Mouse (Mus musculus): Measurements from ENCODE around the gene H2-DMb2. TPM values are rescaled to one million over a fixed set of nuclear protein-coding genes. Genes with fewer than 3 reads are reported as not detected.
A peak's percentile ranks its signal among the peaks of the same experiment; 100 is the strongest.

H2-DMb2 gene
- polyA plus RNA-seq, 1 experiment from 2014 or later, result 0.18 TPM

- H3K4me2 ChIP-seq (ENCODE audit: low read length), result no peak overlapping the region
- no peak overlapping the region for H3K9ac ChIP-seq (replicated peaks; ENCODE audit: low read length)
- no peaks in the 10 kb centered on the region for H3K27me3 ChIP-seq (ENCODE audit: control insufficient read depth, insufficient read depth, low read length)
- no peak overlapping the region for H3K4me3 ChIP-seq (replicated peaks; ENCODE audit: low read depth, low read length)
- WGBS, result 32% methylated on average over 6 of the region's 6 CpGs
- H3K27ac ChIP-seq (replicated peaks; ENCODE audit: low read depth, low read length), result no peak overlapping the region
- peaks cover 11% of the 10 kb centered on the region for H3K4me1 ChIP-seq (ENCODE audit: control insufficient read depth, insufficient read depth, low read length)
- DNase-seq, result no peak
- H3K36me3 ChIP-seq (ENCODE audit: control insufficient read depth, insufficient read depth, low read length), result no peaks in the 10 kb centered on the region
- no peaks in the 10 kb centered on the region for H3K9me3 ChIP-seq (ENCODE audit: control insufficient read depth, low read length)
- no peak for ATAC-seq (ENCODE audit: low FRiP score, low TSS enrichment)
These were observed 15.6 kb upstream of the H2-DMb2 start for GRCm38 (mm10) chr17:34127475-34127874.

DNA sequence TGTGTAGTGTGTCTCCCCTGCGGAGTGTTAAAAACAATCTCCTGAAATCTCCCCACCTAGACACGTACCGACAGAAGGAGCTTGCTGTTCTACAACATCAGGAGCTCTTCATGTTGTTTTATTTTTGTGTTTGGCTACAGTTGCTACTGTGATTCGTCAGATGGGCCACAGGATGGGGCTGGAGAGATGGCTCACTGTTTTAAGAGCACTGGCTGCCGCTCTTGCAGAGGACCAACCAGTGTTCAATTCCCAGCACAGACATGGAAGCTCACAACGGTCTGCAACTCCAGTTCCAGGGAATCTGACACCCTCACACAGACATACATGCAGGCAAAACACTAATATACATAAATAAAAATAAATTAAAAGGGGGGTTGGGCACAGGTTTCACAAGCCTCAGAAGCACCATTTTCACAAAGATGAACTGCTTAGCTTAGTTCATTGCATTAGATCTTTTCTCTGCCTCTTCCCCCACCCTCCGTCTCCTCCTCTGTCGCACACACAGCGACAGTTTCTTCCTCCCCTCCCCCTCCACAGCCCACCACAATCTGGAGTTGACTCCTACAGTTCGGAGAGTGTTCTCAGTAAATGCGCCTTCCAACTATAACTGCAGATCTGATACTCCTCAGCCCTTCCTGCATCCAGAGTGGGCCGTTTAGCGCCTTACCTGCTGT, 14.7 kb upstream of the H2-DMb2 start:
- Histone ChIP-seq H3K4me2 (ENCODE audit: low read length) (peak overlapping the region; percentile 15; the same call in 1 of the 2 replicates), H3K4me3 (replicated peaks; ENCODE audit: low read depth, low read length) (no peak overlapping the region), H3K27ac (replicated peaks; ENCODE audit: low read depth, low read length) (no peak overlapping the region), H3K27me3 (ENCODE audit: control insufficient read depth, insufficient read depth, low read length) (no peaks in the 10 kb centered on the region), H3K36me3 (ENCODE audit: control insufficient read depth, insufficient read depth, low read length) (no peaks in the 10 kb centered on the region), H3K9me3 (ENCODE audit: control insufficient read depth, low read length) (no peaks in the 10 kb centered on the region), H3K4me1 (ENCODE audit: control insufficient read depth, insufficient read depth, low read length) (peaks cover 11% of the 10 kb centered on the region), H3K9ac (replicated peaks; ENCODE audit: low read length) (0 out of 2 replicates have a peak overlapping the region, but pooled peaks have one; percentile 20)
- no peak for ATAC-seq (ENCODE audit: low FRiP score, low TSS enrichment)
- 27% methylated on average over 13 of the region's 13 CpGs for WGBS
- DNase-seq, result no peak

DNA sequence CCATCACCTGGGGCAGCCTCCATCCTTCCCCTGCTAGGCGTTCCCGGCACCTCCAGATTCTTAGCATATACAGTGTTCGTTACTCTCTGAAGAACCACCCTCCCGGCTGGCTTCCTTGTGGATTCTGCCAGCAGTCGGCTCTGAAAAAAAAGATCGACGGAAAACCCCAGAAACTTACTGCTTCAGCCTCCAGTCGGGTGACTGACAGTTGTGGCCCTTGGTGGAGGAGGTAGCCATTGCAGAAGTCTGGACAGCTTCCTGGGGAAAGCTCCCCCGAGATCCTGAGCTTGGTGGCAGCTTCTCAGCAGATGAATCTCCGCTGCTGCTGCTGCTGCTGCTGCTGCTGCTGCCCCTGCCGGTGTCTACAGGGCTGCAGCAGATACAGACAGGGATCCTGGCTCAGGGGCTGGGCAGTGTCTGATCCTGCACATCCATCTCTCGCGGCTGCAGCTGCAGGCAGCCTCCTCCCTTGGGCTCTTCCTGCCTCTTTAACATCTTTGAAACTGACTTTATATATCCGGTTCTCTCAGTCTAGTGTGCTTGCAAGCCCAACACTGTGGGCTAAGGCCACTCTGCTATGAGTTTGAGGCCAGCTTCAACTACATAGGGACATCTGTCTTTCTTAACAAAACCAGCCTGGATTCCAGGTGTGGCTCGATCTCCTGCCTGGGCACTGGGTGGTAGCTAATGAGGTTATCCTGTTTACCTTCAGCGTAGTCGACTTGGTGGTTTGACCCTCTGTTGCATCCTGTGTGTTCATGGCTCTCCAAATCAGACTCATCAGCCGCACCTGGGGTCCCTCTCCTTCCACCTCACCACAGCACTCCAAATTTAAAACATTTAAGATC, 13.9 kb upstream of the H2-DMb2 start:
- Histone ChIP-seq H3K4me1 (ENCODE audit: control insufficient read depth, insufficient read depth, low read length) (peaks cover 4% of the 10 kb centered on the region; the same call in 1 of the 2 replicates), H3K9me3 (ENCODE audit: control insufficient read depth, low read length) (no peaks in the 10 kb centered on the region), H3K27me3 (ENCODE audit: control insufficient read depth, insufficient read depth, low read length) (no peaks in the 10 kb centered on the region), H3K4me3 (replicated peaks; ENCODE audit: low read depth, low read length) (no peak overlapping the region), H3K9ac (replicated peaks; ENCODE audit: low read length) (0 out of 2 replicates have a peak overlapping the region, but pooled peaks have one; percentile 20), H3K27ac (replicated peaks; ENCODE audit: low read depth, low read length) (0 out of 2 replicates have a peak overlapping the region, but pooled peaks have one; percentile 20), H3K36me3 (ENCODE audit: control insufficient read depth, insufficient read depth, low read length) (no peaks in the 10 kb centered on the region), H3K4me2 (ENCODE audit: low read length) (peak overlapping the region; percentile 15; the same call in 1 of the 2 replicates)
- ATAC-seq (ENCODE audit: low FRiP score, low TSS enrichment) (no peak), DNase-seq (peak; percentile 45)
- 24% methylated on average over 18 of the region's 18 CpGs for WGBS

DNA sequence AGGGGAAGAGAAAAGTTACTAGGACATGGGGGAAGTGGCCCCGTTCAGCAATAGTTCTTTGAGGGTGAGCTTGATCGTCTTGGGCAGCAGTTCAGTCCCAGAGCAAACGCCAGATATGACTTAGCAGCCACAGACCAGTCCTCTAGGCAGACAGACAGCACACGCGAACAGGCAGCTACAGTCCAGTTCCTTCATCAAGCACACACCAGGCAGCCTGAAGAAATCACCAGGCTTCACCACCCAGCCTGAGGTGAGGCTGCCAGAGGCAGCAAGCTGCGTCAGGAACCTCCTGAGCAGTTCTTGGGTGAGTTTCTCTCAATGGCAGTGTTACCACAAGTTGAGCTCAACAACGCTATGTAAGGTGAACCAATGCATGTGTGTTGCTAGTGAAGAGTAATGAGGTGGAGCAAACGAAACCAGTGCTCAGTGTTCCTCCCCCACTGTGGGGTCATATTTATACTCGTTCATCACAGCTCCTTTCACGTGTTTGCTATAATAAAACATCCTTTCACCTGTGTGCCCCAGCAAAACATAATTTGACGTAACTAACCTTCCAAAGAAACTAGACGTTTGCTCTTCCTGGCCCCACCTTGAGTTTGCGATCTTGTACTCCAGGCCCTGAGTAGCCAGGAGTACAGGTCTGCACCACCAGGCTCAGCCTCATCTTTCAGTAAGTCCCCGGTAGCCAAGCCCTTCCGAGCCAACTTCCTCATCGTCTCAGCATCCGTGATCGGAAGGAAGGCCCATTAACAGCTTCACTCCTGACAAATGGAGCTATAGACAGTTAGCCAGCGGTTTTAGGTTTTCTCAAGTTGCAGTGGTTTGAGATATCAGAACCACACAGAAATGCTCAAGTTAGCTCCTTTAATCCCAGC, 12.8 kb upstream of the H2-DMb2 start:
- ATAC-seq (ENCODE audit: low FRiP score, low TSS enrichment) (no peak), DNase-seq (no peak)
- no peak overlapping the region for H3K4me3 ChIP-seq (replicated peaks; ENCODE audit: low read depth, low read length)
- H3K4me2 ChIP-seq (ENCODE audit: low read length), result no peak overlapping the region
- no peaks in the 10 kb centered on the region for H3K36me3 ChIP-seq (ENCODE audit: control insufficient read depth, insufficient read depth, low read length)
- H3K4me1 ChIP-seq (ENCODE audit: control insufficient read depth, insufficient read depth, low read length), result no peaks in the 10 kb centered on the region
- no peaks in the 10 kb centered on the region for H3K27me3 ChIP-seq (ENCODE audit: control insufficient read depth, insufficient read depth, low read length)
- no peaks in the 10 kb centered on the region for H3K9me3 ChIP-seq (ENCODE audit: control insufficient read depth, low read length)
- no peak overlapping the region for H3K9ac ChIP-seq (replicated peaks; ENCODE audit: low read length)
- 88% methylated on average over 19 of the region's 19 CpGs for WGBS
- no peak overlapping the region for H3K27ac ChIP-seq (replicated peaks; ENCODE audit: low read depth, low read length)

DNA sequence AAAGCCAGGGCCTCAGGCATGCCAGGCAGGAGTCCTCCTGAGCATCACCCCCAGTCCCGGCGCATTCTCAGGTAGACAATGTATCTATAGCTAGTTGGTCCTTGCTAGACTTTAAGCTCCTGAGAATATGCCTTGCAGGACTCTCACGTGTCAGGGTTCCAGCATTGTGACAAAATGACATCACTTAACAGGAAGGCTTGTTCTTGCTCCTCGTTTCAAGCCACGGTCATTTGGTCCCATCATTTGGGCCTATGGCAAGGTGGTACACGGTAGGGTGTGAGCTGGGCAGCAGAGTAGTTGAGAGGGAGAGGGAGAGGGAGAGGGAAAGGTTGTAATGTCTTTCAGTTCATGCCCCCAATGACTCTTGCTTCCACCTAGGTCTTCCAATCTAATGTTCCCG, 11.2 kb upstream of the H2-DMb2 start:
- Histone ChIP-seq H3K9ac (replicated peaks; ENCODE audit: low read length) (no peak overlapping the region), H3K4me3 (replicated peaks; ENCODE audit: low read depth, low read length) (no peak overlapping the region), H3K36me3 (ENCODE audit: control insufficient read depth, insufficient read depth, low read length) (no peaks in the 10 kb centered on the region), H3K4me2 (ENCODE audit: low read length) (no peak overlapping the region), H3K9me3 (ENCODE audit: control insufficient read depth, low read length) (no peaks in the 10 kb centered on the region), H3K27me3 (ENCODE audit: control insufficient read depth, insufficient read depth, low read length) (no peaks in the 10 kb centered on the region), H3K4me1 (ENCODE audit: control insufficient read depth, insufficient read depth, low read length) (0 out of 2 replicates have a peak, but pooled peaks cover 3% of the 10 kb centered on the region), H3K27ac (replicated peaks; ENCODE audit: low read depth, low read length) (no peak overlapping the region)
- ATAC-seq (ENCODE audit: low FRiP score, low TSS enrichment) (no peak), DNase-seq (no peak)
- 68% methylated on average over 7 of the region's 7 CpGs for WGBS

DNA sequence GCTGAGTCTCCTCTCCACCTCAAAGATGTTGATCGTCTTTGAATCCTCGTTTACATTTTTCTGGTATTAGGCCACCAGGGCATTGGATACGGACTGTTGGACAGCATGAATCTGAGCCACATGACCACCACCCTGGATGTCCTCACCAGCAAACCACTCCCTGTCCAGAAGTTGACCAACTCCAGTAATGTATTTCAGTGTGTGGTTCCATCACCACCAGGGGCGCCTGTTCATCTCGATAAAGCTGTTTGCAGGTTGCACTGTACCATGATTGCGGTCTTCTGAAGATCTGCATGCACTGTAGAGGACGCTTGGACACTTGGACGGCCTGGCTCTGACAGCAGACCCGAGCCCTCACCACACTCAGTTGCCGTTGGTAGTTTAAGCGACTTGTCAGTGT, 9.8 kb upstream of the H2-DMb2 start:
- H3K4me2 ChIP-seq (ENCODE audit: low read length), result no peak overlapping the region
- H3K9ac ChIP-seq (replicated peaks; ENCODE audit: low read length), result no peak overlapping the region
- no peak overlapping the region for H3K4me3 ChIP-seq (replicated peaks; ENCODE audit: low read depth, low read length)
- no peak overlapping the region for H3K27ac ChIP-seq (replicated peaks; ENCODE audit: low read depth, low read length)
- no peaks in the 10 kb centered on the region for H3K9me3 ChIP-seq (ENCODE audit: control insufficient read depth, low read length)
- no peak for DNase-seq
- H3K4me1 ChIP-seq (ENCODE audit: control insufficient read depth, insufficient read depth, low read length), result 0 out of 2 replicates have a peak, but pooled peaks cover 3% of the 10 kb centered on the region
- no peaks in the 10 kb centered on the region for H3K36me3 ChIP-seq (ENCODE audit: control insufficient read depth, insufficient read depth, low read length)
- peaks cover 1% of the 10 kb centered on the region; the same call in 1 of the 2 replicates for H3K27me3 ChIP-seq (ENCODE audit: control insufficient read depth, insufficient read depth, low read length)
- ATAC-seq (ENCODE audit: low FRiP score, low TSS enrichment), result no peak
- WGBS, result 85% methylated on average over 11 of the region's 11 CpGs

DNA sequence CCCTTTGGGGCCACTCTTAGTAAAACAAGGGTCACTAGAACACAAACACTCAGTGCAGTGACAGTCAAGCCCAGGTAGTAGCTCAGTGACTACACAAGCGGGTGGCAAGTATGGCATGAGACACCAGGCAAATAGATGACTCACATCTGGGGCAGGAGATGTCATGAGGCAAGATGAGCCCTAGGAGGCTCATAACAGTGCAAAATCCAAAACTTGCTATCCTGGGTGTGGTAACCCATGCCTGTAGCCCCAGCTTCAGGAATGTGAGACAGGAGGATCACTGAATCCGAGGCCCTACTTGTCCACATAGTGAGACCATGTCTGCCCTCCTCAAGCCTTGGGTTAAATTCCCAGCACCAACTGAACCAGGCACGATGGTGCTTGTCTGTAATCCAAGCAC, 8.7 kb upstream of the H2-DMb2 start:
- 90% methylated on average over 3 of the region's 3 CpGs for WGBS
- H3K4me3 ChIP-seq (replicated peaks; ENCODE audit: low read depth, low read length), result no peak overlapping the region
- H3K27ac ChIP-seq (replicated peaks; ENCODE audit: low read depth, low read length), result no peak overlapping the region
- no peaks in the 10 kb centered on the region for H3K9me3 ChIP-seq (ENCODE audit: control insufficient read depth, low read length)
- H3K4me2 ChIP-seq (ENCODE audit: low read length), result no peak overlapping the region
- H3K4me1 ChIP-seq (ENCODE audit: control insufficient read depth, insufficient read depth, low read length), result peaks cover 5% of the 10 kb centered on the region; the same call in 1 of the 2 replicates
- no peaks in the 10 kb centered on the region for H3K36me3 ChIP-seq (ENCODE audit: control insufficient read depth, insufficient read depth, low read length)
- ATAC-seq (ENCODE audit: low FRiP score, low TSS enrichment) (no peak), DNase-seq (no peak)
- no peak overlapping the region for H3K9ac ChIP-seq (replicated peaks; ENCODE audit: low read length)
- peaks cover 13% of the 10 kb centered on the region for H3K27me3 ChIP-seq (ENCODE audit: control insufficient read depth, insufficient read depth, low read length)

Data from midbrain, embryonic 14.5 days (tissue).